In genomic region chr2:146855599-146856039, GRCm38 (mm10) we compare ENCODE assay signal across 8 mouse cellular contexts. TPM values are rescaled to one million over a fixed set of nuclear protein-coding genes. Genes with fewer than 3 reads are reported as not detected.
DNase-seq lines count a peak whose midpoint lies in the region; ATAC-seq lines count a peak whose summit lies in the region.

Kiz (plus strand) TSS chr2:146855864.

- H3K9ac ChIP-seq in hindbrain, embryonic 13.5 days = peak within 1 kb of the TSS; percentile 86

- ATAC-seq in hindbrain, embryonic 13.5 days (ENCODE audit: low FRiP score) = peak; percentile 98

- H3K36me3 ChIP-seq in hindbrain, embryonic 13.5 days = no peaks in the 10 kb centered on the region

- peak within 1 kb of the TSS; percentile 70 for H3K4me2 ChIP-seq in hindbrain, embryonic 13.5 days

- DNase-seq in R1 (ENCODE audit: low read depth, low spot score) = peak; percentile 90
- peak; percentile 95 to 96 for DNase-seq in cerebellum, postnatal 14 days
- DNase-seq in frontal cortex, postnatal 14 days (ENCODE audit: low spot score in 2 of 2) = peak; percentile 80 to 82
- DNase-seq in layer of hippocampus, postnatal 25 days (ENCODE audit: extremely low spot score in 1 of 2, low spot score in 1 of 2) = peak; percentile 78 to 89
- peak; percentile 95 for DNase-seq in lung, postnatal 14 days
- DNase-seq in ovary, postnatal 36 days (ENCODE audit: low spot score) = peak; percentile 96
- peak; percentile 98 for DNase-seq in thymus, postnatal 14 days

- H3K27ac ChIP-seq in hindbrain, embryonic 13.5 days = peak within 1 kb of the TSS; percentile 88

- H3K4me3 ChIP-seq in hindbrain, embryonic 13.5 days = peak within 1 kb of the TSS; percentile 80

- H3K27me3 ChIP-seq in hindbrain, embryonic 13.5 days = peaks cover 4% of the 10 kb centered on the region; the same call in 1 of the 2 replicates

- no peaks in the 10 kb centered on the region for H3K9me3 ChIP-seq in hindbrain, embryonic 13.5 days

- under 1% methylated on average over 32 of the region's 32 CpGs for WGBS in hindbrain, embryonic 13.5 days

- peaks cover 11% of the 10 kb centered on the region; the same call in 1 of the 2 replicates for H3K4me1 ChIP-seq in hindbrain, embryonic 13.5 days (replicated peaks)

RNA-seq across cellular contexts. Expression of gene Kiz, which starts in this region (rescaled TPM):
- polyA plus RNA-seq in hindbrain, embryonic 13.5 days (2015; fragmentation: Nextera tagmentation; extraction: Ambion mirVana) = 28.3 and 28.8 TPM in 2 replicates
- total RNA-seq in layer of hippocampus, postnatal 25 days (2021) = 10 to 100 TPM; 22.0 to 24.4 TPM

Comparison
In these comparisons a context has a peak if more than half of its experiments do, and no peak if none do; other contexts are left out.
1. Peak in every context shown above with its lines: DNase-seq, ATAC-seq, H3K4me3 ChIP-seq and H3K27ac ChIP-seq.